Mouse (Mus musculus): ENCODE data around the gene Pnp. TPM values are rescaled to one million over a fixed set of nuclear protein-coding genes. Genes with fewer than 3 reads are reported as not detected.
A peak's percentile ranks its signal among the peaks of the same experiment; 100 is the strongest.
"Not testable (repeated sequence)": the region's sequence is repeated elsewhere in the genome, so short reads cannot be mapped to it uniquely, and the experiment has no call there.

Gene Pnp
- polyA plus RNA-seq, 2 experiments, result 42.1 to 52.6 TPM

- no peaks in the 10 kb centered on the region for H3K36me3 ChIP-seq (ENCODE audit: control insufficient read depth, insufficient read depth, low read length)
Measured at GRCm38 (mm10) chr14:50895985-50896746, 34.7 kb upstream of the Pnp start.

GRCm38 (mm10) chr14:50896747-50897373 is 34.0 kb upstream of the Pnp start:
- H3K9ac ChIP-seq (ENCODE audit: low read depth, low read length, severe bottlenecking), result peak overlapping the region; percentile 51
- 19% methylated on average over 23 of the region's 23 CpGs for WGBS
- H3K27me3 ChIP-seq (ENCODE audit: control insufficient read depth, insufficient read depth, low read length), result peaks cover 22% of the 10 kb centered on the region; the same call in 1 of the 2 replicates
- no peak overlapping the region for H3K27ac ChIP-seq (replicated peaks; ENCODE audit: low read depth, low read length)
- H3K4me3 ChIP-seq (replicated peaks; ENCODE audit: low read length), result peak overlapping the region; percentile 35
- H3K9me3 ChIP-seq (ENCODE audit: control insufficient read depth, low read length), result no peaks in the 10 kb centered on the region
- no peaks in the 10 kb centered on the region for H3K36me3 ChIP-seq (ENCODE audit: control insufficient read depth, insufficient read depth, low read length)
- H3K4me2 ChIP-seq (replicated peaks; ENCODE audit: low read depth, low read length, severe bottlenecking), result peak overlapping the region; percentile 63
- no peak for TF ChIP-seq POLR2A (IDR thresholded peaks at IDR 0.05; ENCODE audit: borderline replicate concordance, extremely low read depth, insufficient read depth, insufficient read length)
- ATAC-seq (ENCODE audit: low FRiP score, low read depth) (no peak), DNase-seq (ENCODE audit: low spot score) (no peak)
- no peaks in the 10 kb centered on the region; the same call in 1 of the 2 replicates for H3K4me1 ChIP-seq (ENCODE audit: control insufficient read depth, insufficient read depth, low read length)

More at GRCm38 (mm10) chr14:50895985-50896746, 34.7 kb upstream of the Pnp start:
- WGBS, result 17% methylated on average over 19 of the region's 19 CpGs
- peaks cover 22% of the 10 kb centered on the region; the same call in 1 of the 2 replicates for H3K27me3 ChIP-seq (ENCODE audit: control insufficient read depth, insufficient read depth, low read length)
- no peaks in the 10 kb centered on the region for H3K9me3 ChIP-seq (ENCODE audit: control insufficient read depth, low read length)
- DNase-seq (ENCODE audit: low spot score) (peak; percentile 24), ATAC-seq (ENCODE audit: low FRiP score, low read depth) (no peak)
- TF ChIP-seq POLR2A (IDR thresholded peaks at IDR 0.05; ENCODE audit: borderline replicate concordance, extremely low read depth, insufficient read depth, insufficient read length), result no peak
- H3K9ac ChIP-seq (ENCODE audit: low read depth, low read length, severe bottlenecking), result peak overlapping the region; percentile 51
- H3K4me2 ChIP-seq (replicated peaks; ENCODE audit: low read depth, low read length, severe bottlenecking), result peak overlapping the region; percentile 63
- H3K4me3 ChIP-seq (replicated peaks; ENCODE audit: low read length), result peak overlapping the region; percentile 35
- H3K27ac ChIP-seq (replicated peaks; ENCODE audit: low read depth, low read length), result no peak overlapping the region
- H3K4me1 ChIP-seq (ENCODE audit: control insufficient read depth, insufficient read depth, low read length), result no peaks in the 10 kb centered on the region; the same call in 1 of the 2 replicates

GRCm38 (mm10) chr14:50897374-50897765 is 33.5 kb upstream of the Pnp start, which contains the start of gene Klhl33:
Gene Klhl33 (minus strand): TSS chr14:50897507.
- H3K27me3 ChIP-seq (ENCODE audit: control insufficient read depth, insufficient read depth, low read length), result peaks cover 22% of the 10 kb centered on the region; the same call in 1 of the 2 replicates
- H3K4me2 ChIP-seq (replicated peaks; ENCODE audit: low read depth, low read length, severe bottlenecking), result peak within 1 kb of the TSS; percentile 63
- H3K9ac ChIP-seq (ENCODE audit: low read depth, low read length, severe bottlenecking), result peak within 1 kb of the TSS; percentile 51
- no peaks in the 10 kb centered on the region; the same call in 1 of the 2 replicates for H3K4me1 ChIP-seq (ENCODE audit: control insufficient read depth, insufficient read depth, low read length)
- WGBS, result 33% methylated on average over 7 of the region's 7 CpGs
- H3K4me3 ChIP-seq (replicated peaks; ENCODE audit: low read length), result peak within 1 kb of the TSS; percentile 35
- H3K27ac ChIP-seq (replicated peaks; ENCODE audit: low read depth, low read length), result no peak within 1 kb of the TSS
- ATAC-seq (ENCODE audit: low FRiP score, low read depth) (no peak), DNase-seq (ENCODE audit: low spot score) (no peak)
- H3K9me3 ChIP-seq (ENCODE audit: control insufficient read depth, low read length), result no peaks in the 10 kb centered on the region
- no peak for TF ChIP-seq POLR2A (IDR thresholded peaks at IDR 0.05; ENCODE audit: borderline replicate concordance, extremely low read depth, insufficient read depth, insufficient read length)
- H3K36me3 ChIP-seq (ENCODE audit: control insufficient read depth, insufficient read depth, low read length), result no peaks in the 10 kb centered on the region

- H3K27me3 ChIP-seq (ENCODE audit: control insufficient read depth, insufficient read depth, low read length), result peaks cover 22% of the 10 kb centered on the region; the same call in 1 of the 2 replicates
- not testable (repeated sequence) for ATAC-seq (ENCODE audit: low FRiP score, low read depth); H3K36me3 ChIP-seq (ENCODE audit: control insufficient read depth, insufficient read depth, low read length); DNase-seq (ENCODE audit: low spot score); H3K4me1 ChIP-seq (ENCODE audit: control insufficient read depth, insufficient read depth, low read length); H3K9me3 ChIP-seq (ENCODE audit: control insufficient read depth, low read length); H3K4me2 ChIP-seq (replicated peaks; ENCODE audit: low read depth, low read length, severe bottlenecking); H3K4me3 ChIP-seq (replicated peaks; ENCODE audit: low read length); H3K9ac ChIP-seq (ENCODE audit: low read depth, low read length, severe bottlenecking); H3K27ac ChIP-seq (replicated peaks; ENCODE audit: low read depth, low read length)
- WGBS, result 87% methylated on average over 2 of the region's 2 CpGs
Measured at GRCm38 (mm10) chr14:50897992-50898391, 32.9 kb upstream of the Pnp start.

GRCm38 (mm10) chr14:50903973-50904827 is 26.7 kb upstream of the Pnp start:
- 4% methylated on average over 26 of the region's 26 CpGs for WGBS
- H3K9ac ChIP-seq (ENCODE audit: low read depth, low read length, severe bottlenecking), result peak overlapping the region; percentile 40
- peak; percentile 55 for DNase-seq (ENCODE audit: low spot score)
- no peaks in the 10 kb centered on the region for H3K9me3 ChIP-seq (ENCODE audit: control insufficient read depth, low read length)
- ATAC-seq (ENCODE audit: low FRiP score, low read depth), result peak; percentile 53
- no peaks in the 10 kb centered on the region for H3K27me3 ChIP-seq (ENCODE audit: control insufficient read depth, insufficient read depth, low read length)
- H3K4me2 ChIP-seq (replicated peaks; ENCODE audit: low read depth, low read length, severe bottlenecking), result peak overlapping the region; percentile 57
- no peak for TF ChIP-seq POLR2A (IDR thresholded peaks at IDR 0.05; ENCODE audit: borderline replicate concordance, extremely low read depth, insufficient read depth, insufficient read length)
- no peaks in the 10 kb centered on the region for H3K36me3 ChIP-seq (ENCODE audit: control insufficient read depth, insufficient read depth, low read length)
- H3K27ac ChIP-seq (replicated peaks; ENCODE audit: low read depth, low read length), result no peak overlapping the region
- peaks cover 6% of the 10 kb centered on the region; the same call in 1 of the 2 replicates for H3K4me1 ChIP-seq (ENCODE audit: control insufficient read depth, insufficient read depth, low read length)
- peak overlapping the region; percentile 35 for H3K4me3 ChIP-seq (replicated peaks; ENCODE audit: low read length)
